ENCODE assay signal across 8 mouse cellular contexts in the genomic region with DNA sequence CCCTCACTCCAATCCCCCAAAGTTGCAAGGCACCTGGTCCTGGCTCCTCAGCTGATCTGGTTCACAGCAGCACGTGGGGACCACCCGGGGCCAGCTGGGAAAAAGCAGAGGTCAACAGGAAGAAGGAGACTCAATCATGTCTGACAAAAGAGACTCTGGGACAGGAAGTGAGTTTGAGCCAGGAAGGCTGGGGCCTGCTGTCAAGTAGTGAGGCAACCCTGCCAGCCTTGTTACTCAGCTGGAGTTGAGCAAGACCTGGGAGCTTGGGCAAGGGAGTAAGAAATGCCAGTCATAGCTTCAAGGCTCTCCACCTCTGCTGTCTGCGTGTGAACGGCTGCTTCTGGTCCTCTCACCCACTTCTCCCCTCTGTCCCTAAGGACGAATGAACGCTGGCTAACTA. TPM values are rescaled to one million over a fixed set of nuclear protein-coding genes. Genes with fewer than 3 reads are reported as not detected.
DNase-seq lines count a peak whose midpoint lies in the region; TF ChIP-seq lines count a peak whose summit lies in the region.

A gene (minus strand): TSS at position 111 of the 400 bp plus-strand sequence.

- no peak within 1 kb of the TSS for H3K9ac ChIP-seq in heart, adult 2 months (ENCODE audit: low read depth, low read length)
- no peak within 1 kb of the TSS for H3K9ac ChIP-seq in liver, adult 2 months (ENCODE audit: low read depth, low read length)

- no peak within 1 kb of the TSS for H3K27ac ChIP-seq in left cerebral cortex, adult 2 months
- no peak within 1 kb of the TSS for H3K27ac ChIP-seq in cortical plate, adult 2 months (ENCODE audit: insufficient read depth, low read length)
- peak within 1 kb of the TSS; percentile 84 for H3K27ac ChIP-seq in heart, adult 2 months
- H3K27ac ChIP-seq in kidney, adult 2 months (ENCODE audit: insufficient read depth, low read depth, low read length), result peak within 1 kb of the TSS; percentile 37
- H3K27ac ChIP-seq in liver, adult 2 months (replicated peaks; ENCODE audit: insufficient read depth, low read depth, low read length), result no peak within 1 kb of the TSS

- H3K27me3 ChIP-seq in heart, adult 2 months (ENCODE audit: control insufficient read depth, insufficient read depth, low read length), result no peaks in the 10 kb centered on the region
- H3K27me3 ChIP-seq in kidney, adult 2 months (replicated peaks; ENCODE audit: control insufficient read depth, insufficient read depth, low read length), result no peaks in the 10 kb centered on the region
- no peaks in the 10 kb centered on the region for H3K27me3 ChIP-seq in liver, adult 2 months (ENCODE audit: control insufficient read depth, insufficient read depth, low read length)

- H3K4me1 ChIP-seq in cortical plate, adult 2 months (ENCODE audit: control insufficient read depth, insufficient read depth, low read length), result no peaks in the 10 kb centered on the region
- H3K4me1 ChIP-seq in heart, adult 2 months (ENCODE audit: control insufficient read depth, insufficient read depth, low read length), result peaks cover 5% of the 10 kb centered on the region
- H3K4me1 ChIP-seq in kidney, adult 2 months (ENCODE audit: control insufficient read depth, insufficient read depth, low read length), result 0 out of 2 replicates have a peak, but pooled peaks cover 3% of the 10 kb centered on the region
- H3K4me1 ChIP-seq in liver, adult 2 months (ENCODE audit: control insufficient read depth, insufficient read depth, low read length), result peaks cover 2% of the 10 kb centered on the region

- WGBS in heart, adult 2 months, result 30% methylated on average over 6 of the region's 6 CpGs
- WGBS in kidney, adult 2 months, result 29% methylated on average over 6 of the region's 6 CpGs
- 44% methylated on average over 6 of the region's 6 CpGs for WGBS in liver, adult 2 months

- DNase-seq in left cerebral cortex, adult 2 months (ENCODE audit: extremely low spot score in 1 of 2, low spot score in 2 of 2), result no peak
- no peak for DNase-seq in left cerebral cortex, adult 11 months (ENCODE audit: low spot score)
- peak; percentile 64 to 73 for DNase-seq in heart, adult 2 months
- peak; percentile 86 for DNase-seq in kidney, adult 2 months
- peak; percentile 79 for DNase-seq in liver, adult 2 months (ENCODE audit: extremely low read depth, low read depth, low spot score)
- DNase-seq in monocyte, adult 2 months (ENCODE audit: low read depth in 1 of 2, low spot score in 2 of 2), result peak; percentile 79 to 86
- DNase-seq in retina, postnatal 1 day, result no peak

- peaks cover 3% of the 10 kb centered on the region; the same call in 1 of the 2 replicates for H3K36me3 ChIP-seq in heart, adult 2 months (ENCODE audit: control insufficient read depth, insufficient read depth, low read length)
- no peaks in the 10 kb centered on the region for H3K36me3 ChIP-seq in kidney, adult 2 months (ENCODE audit: control insufficient read depth, insufficient read depth, low read length)
- H3K36me3 ChIP-seq in liver, adult 2 months (ENCODE audit: control insufficient read depth, insufficient read depth, low read length), result no peaks in the 10 kb centered on the region

- no peak within 1 kb of the TSS for H3K4me3 ChIP-seq in left cerebral cortex, adult 2 months
- no peak within 1 kb of the TSS for H3K4me3 ChIP-seq in cortical plate, adult 2 months (ENCODE audit: insufficient read depth, low read length)
- H3K4me3 ChIP-seq in heart, adult 2 months, result peak within 1 kb of the TSS; percentile 8; the same call in 1 of the 2 replicates
- H3K4me3 ChIP-seq in kidney, adult 2 months (ENCODE audit: insufficient read depth, low read depth, low read length), result no peak within 1 kb of the TSS
- H3K4me3 ChIP-seq in liver, adult 2 months (ENCODE audit: insufficient read depth, low read depth, low read length), result no peak within 1 kb of the TSS

- no peaks in the 10 kb centered on the region for H3K79me2 ChIP-seq in heart, adult 2 months (replicated peaks; ENCODE audit: control insufficient read depth, insufficient read depth, low read length)
- no peaks in the 10 kb centered on the region for H3K79me2 ChIP-seq in liver, adult 2 months (ENCODE audit: control insufficient read depth, insufficient read depth, low read length)

- no peak for TF ChIP-seq POLR2A in cortical plate, adult 2 months (IDR thresholded peaks at IDR 0.05; ENCODE audit: extremely low read depth, insufficient read depth, low read length)
- no peak for TF ChIP-seq POLR2A in heart, adult 2 months (IDR thresholded peaks at IDR 0.05; ENCODE audit: insufficient read depth, low read depth, low read length)
- TF ChIP-seq POLR2A in kidney, adult 2 months (IDR thresholded peaks at IDR 0.05; ENCODE audit: low read depth, low read length), result no peak
- no peak for TF ChIP-seq POLR2A in liver, adult 2 months (IDR thresholded peaks at IDR 0.05; ENCODE audit: extremely low read depth, insufficient read depth, low read length)

- TF ChIP-seq CTCF in left cerebral cortex, adult 2 months (IDR thresholded peaks at IDR 0.05), result no peak
- TF ChIP-seq CTCF in cortical plate, adult 2 months (IDR thresholded peaks at IDR 0.05; ENCODE audit: extremely low read depth, insufficient read depth, low read length), result no peak
- TF ChIP-seq CTCF in heart, adult 2 months (IDR thresholded peaks at IDR 0.05), result no peak
- TF ChIP-seq CTCF in kidney, adult 2 months (conservative IDR thresholded peaks at IDR 0.05; ENCODE audit: insufficient read depth, insufficient read length, low read depth, low read length), result no peak
- no peak for TF ChIP-seq CTCF in liver, adult 2 months (IDR thresholded peaks at IDR 0.05; ENCODE audit: low read depth, low read length)

- TF ChIP-seq EP300 in heart, adult 2 months (IDR thresholded peaks at IDR 0.05; ENCODE audit: insufficient read depth, low read depth, low read length), result 0 out of 2 replicates have a peak, but pooled peaks have one; percentile 63

- intact Hi-C loops in left cerebral cortex, adult 2 months (cut with DNase I), result loop anchor here (10.0 kb wide), 1 partner anchor 307 kb away; no protein-coding TSS in a partner anchor
- intact Hi-C loops in heart, adult 2 months (cut with DNase I), result loop anchor here (2.0 to 10.0 kb wide), 3 partner anchors 19 to 307 kb away; no protein-coding TSS in a partner anchor

RNA-seq across cellular contexts. Expression of the gene that starts here (rescaled TPM):
- 100 to 1,000 TPM; 108 to 115 TPM for total RNA-seq in left cerebral cortex, adult 2 months (2021)
- polyA plus RNA-seq in cortical plate, adult 2 months (2012; rRNA removed), result 102 and 103 TPM in 2 replicates
- total RNA-seq in heart, adult 2 months (2021), result 10 to 100 TPM; 60.4 to 63.7 TPM
- polyA plus RNA-seq in heart, adult 2 months (2012; rRNA removed), result 45.5 and 64.1 TPM in 2 replicates
- polyA plus RNA-seq in kidney, adult 2 months (2012; rRNA removed), result 88.9 and 104 TPM in 2 replicates
- total RNA-seq in liver, adult 2 months (2014; rRNA removed), result 41.3 and 45.8 TPM in 2 replicates
- polyA plus RNA-seq in liver, adult 2 months (2012; rRNA removed), result 27.5 and 33.8 TPM in 2 replicates

Comparison
In these comparisons a context has a peak if more than half of its experiments do, and no peak if none do; other contexts are left out.
1. DNase-seq: peak in heart, adult 2 months (2 of 2), kidney, adult 2 months (single experiment), liver, adult 2 months (single experiment) and monocyte, adult 2 months (2 of 2); none in left cerebral cortex, adult 2 months (0 of 2), left cerebral cortex, adult 11 months (single experiment) and retina, postnatal 1 day (single experiment).
2. H3K27ac ChIP-seq: peak in heart, adult 2 months (single experiment) and kidney, adult 2 months (single experiment); none in left cerebral cortex, adult 2 months (single experiment), cortical plate, adult 2 months (single experiment) and liver, adult 2 months (single experiment).